Mouse (Mus musculus) kidney, adult 18-20 months (tissue): ENCODE data around the gene Baiap2l2.

Source experiments
- DNase-seq: peaks from one replicate; pipeline ENCODE4 v3.0.0; 2021

Gene Baiap2l2

DNA sequence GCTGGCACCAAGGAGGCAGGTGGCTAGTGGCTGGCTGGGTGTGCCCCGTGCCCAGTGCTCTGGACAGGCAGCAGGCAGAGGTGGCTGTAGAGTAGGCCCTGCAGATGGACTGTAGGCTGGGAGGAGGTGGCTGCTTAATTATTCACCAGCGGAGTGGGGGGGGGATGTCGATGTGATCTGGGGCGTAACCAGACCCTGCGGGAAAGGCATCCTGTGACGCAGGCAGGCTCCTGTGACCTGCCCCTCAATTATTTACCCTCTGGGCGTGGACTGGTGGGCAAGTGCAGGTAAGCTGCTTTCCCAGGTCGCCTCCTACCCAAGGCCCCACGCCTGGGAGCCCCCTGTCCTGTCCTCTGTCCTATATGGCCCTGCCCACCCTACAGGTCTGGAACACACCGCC lies at the start of gene Baiap2l2:
TSS of gene Baiap2l2 (minus strand) at position 139 of the 400 bp plus-strand sequence.
- DNase-seq, result peak; percentile 82

DNA sequence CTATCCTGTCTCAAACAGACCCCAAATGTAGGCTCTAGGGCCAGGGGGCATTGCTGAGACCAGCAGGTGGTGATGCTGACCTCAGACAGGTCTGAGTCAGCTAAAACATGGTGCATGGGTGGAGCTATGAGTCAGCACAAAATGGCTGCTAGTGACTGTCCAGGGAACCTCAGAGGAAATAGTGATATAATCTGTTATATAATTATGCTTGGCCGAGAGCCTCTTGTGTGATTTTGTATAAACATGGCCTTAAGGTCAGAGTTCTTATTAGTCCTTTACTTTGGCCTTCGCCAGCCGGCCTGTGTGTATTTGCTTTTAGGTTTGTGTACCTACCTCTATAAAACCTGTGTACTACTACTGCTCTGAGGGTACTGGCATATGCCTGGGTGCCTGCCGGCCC lies 48.1 kb upstream of the Baiap2l2 start:
- DNase-seq, result no peak

DNA sequence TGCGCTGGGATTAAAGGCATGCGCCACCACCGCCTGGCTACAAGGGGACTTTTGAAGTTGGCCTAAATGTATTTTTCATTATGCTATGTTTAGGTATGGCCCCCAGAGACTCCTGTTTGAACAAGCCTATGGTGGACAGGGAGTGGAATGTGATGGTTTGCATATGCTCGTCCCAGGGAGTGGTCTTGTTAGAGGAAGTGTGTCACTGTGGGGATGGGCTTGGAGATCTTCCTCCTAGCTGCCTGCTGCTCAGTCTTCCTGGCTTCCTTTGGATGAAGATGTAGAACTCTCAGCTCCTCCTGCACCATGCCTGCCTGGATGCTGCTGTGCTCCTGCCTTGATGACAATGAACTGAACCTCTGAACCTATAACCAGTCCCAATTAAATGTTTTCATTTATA lies 45.2 kb upstream of the Baiap2l2 start:
- no peak for DNase-seq

DNA sequence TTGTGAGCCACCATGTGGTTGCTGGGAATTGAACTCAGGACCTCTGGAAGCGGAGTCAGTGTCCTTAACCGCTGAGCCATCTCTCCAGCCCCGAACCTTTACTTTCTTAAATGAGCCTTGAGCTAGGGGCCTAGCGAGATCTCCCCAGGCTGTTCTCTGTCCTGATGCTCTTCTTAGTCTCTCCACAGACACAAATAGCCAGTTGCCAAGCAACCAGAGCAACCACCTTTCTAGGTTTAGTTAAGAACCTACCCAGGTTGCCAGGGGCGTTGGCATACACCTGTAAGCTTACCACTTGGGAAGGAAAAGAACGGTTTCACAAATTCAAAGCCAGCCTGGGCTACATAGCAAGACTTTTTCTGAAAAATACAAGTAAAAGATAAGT lies 44.6 kb upstream of the Baiap2l2 start:
- no peak for DNase-seq

DNA sequence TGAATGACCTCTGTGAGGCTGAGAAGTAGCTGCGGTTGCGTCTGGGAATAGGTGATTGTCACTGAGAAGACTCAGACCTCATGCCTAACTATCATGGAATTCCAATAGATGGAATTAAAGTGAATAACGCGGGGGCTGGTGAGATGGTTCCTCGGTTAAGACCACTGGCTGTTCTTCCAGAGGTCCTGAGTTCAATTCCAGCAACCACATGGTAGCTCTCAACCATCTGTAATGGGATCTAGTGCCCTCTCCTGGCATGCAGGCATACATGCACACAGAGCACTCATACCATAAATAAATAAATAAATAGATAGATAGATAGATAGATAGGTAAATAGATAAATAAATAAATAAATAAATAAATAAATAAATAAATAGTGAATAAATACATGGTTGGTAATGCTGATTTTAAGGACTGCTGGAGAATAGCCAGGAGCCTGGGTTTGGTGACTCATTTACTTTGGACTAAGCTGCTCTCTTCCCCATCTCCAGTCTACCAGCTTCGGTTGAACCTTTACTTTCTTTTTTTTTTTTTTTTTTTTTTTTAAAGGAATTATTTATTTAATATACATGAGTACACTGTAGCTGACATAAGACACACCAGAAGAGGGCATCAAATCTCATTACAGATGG lies 44.1 kb upstream of the Baiap2l2 start:
- DNase-seq, result no peak

DNA sequence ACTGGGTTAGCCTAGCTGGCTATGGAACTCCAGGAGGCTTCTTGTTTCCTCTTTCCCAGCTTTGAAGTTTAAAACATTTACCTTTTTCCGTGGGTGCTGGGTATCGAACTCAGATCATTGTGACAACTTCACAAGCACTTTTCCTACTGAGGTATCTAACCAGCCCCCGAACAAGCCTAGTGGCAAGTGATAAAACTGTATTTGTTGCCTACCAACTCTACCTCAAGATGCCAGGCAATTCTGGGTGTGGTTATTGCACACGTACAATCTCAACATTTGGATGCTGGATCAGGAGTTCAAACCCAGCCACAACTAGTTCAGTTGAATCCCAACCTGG lies 43.6 kb upstream of the Baiap2l2 start:
- no peak for DNase-seq

DNA sequence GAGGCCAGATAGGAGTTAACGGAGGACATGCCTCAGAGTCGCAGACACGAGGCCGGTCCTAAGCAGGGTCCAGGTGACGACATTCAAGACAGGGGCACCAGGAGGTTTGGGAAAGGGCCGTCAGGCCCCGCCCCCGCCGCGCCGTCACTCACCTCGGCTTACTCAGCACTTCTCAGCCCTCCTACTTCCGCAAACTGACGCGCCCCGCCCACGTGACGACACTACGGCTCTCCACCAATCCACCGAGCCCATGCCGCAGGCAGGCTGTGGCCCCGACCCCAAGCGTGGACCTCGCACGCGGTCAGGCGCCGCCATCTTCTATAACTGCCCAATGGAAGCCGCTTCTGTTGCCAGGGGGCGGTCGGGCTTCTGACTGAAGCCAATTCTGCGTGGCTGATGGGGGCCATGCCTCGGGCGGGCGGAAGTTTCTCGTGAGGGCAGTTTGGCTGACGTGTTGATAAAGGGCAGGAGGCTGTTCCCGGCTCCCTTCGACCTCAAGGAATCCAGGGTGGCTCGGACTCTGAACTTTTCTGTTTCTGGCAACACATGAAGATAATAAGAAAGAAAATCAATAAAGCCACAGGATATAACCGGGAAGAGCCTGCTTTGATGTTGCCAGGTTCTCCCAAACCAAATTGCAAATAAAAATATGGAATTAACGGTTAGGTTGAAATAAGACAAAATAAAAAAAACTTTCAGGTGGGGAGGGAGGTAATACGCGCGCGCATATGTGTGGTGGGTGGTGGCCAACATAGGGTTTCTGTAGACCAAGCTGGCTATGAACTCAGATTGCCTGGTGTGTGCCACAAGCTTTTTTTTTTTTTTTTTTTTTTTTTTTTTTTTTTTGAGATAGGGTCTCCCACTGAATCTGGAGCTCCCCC lies 43.0 kb upstream of the Baiap2l2 start, which contains the start of gene Pla2g6:
TSS of gene Pla2g6 (minus strand) at position 333 of the 881 bp plus-strand sequence.
- peak; percentile 98 for DNase-seq

DNA sequence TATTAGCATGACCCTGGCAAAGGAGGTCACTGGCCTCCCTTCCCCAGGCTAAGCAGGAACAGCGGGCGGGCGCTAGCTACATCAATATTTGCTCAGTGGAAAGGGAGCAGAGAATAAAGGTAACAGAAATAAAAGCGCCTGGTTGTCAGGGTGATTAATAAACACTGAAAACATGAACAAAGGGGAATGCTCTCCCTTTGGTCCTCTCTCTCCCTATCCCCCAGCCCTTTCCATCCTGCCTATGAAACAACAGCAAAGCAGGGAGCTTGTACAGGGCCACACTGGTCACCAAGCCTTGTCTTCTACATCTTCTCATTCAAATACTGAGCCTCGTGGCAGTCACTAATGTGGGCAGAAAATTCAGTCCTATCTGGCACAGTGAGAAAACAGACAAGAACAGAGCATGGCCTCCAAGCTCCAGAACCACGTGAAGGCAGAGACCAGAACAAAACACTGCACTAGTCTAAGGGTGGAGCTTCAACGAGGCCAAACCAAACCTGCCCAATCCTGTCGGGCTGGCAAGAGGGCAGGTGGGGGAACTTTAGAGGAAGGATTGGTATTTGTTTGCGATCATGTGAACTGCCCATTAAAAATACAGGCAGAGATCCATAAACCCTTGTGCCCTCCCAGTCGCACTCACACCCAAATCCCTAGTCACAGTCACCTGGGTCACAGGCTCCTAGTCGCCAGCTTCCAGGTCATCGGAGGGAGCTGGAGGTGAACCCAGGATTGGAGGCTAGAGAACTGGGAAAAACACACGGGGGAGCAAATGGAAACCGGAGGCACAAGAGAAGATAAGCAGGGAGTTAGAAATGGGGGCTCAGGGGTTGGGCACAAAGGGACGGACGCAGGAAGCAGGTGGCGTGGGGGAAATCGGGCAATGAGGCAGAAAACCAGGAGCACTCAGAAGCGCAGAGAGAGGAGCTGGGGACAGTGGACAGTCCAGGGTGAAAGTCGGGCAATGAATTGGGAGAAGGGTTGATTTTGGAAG lies 41.9 kb upstream of the Baiap2l2 start:
- DNase-seq, result peak; percentile 72

DNA sequence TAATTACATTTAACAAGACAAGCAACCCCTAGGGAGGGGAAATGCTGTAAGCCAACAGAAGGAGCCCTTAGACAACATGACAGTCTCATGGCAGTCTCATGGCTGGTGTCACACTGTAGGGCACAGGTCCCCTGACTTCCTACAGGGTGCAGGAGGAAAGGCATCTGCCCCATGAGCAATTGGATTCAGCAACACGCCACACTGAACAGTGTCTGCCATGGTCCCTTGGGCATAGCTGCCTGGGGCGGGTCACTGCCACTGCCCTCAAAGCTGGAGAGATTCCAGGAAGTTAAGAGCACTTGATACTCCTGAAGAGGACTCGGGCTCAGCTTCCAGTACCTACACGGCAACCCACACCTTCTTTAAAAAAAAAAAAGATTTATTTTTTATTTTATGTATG lies 40.9 kb upstream of the Baiap2l2 start:
- DNase-seq, result peak; percentile 34

DNA sequence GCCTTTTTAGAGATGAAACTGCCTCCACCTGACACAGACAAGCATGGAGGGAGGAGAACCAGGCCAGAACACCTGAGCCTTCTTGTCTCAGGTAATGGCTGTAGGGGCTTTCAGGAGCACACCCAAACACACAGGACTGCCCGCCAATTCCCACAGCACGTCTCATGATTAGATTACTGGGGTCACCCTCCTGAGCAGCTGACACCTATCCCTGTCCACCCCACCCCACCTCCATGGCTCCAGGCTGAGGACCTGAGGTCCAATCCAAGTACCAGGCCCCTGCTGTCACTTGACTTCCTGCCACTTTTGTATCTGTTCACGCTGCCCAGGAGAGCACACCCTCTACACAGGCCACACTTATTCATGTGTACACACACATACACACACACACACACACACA lies 40.4 kb upstream of the Baiap2l2 start:
- DNase-seq, result no peak

DNA sequence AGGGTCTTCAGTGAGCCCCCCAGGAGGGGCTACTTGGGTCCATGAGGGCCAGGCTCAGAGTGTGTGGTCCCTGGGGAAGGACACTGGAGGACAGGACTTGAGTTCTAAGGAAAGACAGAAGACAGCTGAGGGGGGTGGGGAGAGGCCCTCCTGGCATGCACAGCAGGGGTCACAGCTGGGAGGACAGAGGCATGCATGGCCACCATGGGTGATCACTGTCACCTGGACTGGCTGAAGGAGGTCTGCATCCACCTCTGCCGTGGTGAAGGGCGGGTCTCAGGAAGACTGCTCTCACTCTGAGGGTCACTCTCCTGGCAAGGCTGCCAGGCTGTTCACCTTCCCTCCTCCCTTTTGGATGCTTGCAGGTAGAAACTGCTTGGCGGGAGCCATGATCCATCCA lies 39.0 kb upstream of the Baiap2l2 start:
- DNase-seq, result no peak

DNA sequence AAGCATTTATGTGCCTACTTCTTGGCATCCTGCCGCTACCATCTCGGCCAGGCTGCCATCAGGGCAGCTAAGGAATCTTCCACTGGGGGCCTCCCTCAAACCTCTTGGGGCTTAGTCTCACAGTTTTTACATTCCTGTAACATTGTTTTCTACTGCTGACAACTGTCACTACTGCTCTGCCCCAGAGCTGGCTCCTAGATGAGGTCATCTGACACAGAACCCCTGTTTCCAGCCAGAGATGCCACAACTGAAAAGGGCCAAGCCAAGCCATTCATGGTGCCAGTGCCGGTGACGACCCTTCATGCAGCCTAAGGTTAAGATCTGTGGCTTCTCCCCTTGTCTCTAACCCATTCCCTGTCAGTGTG lies 38.4 kb upstream of the Baiap2l2 start:
- DNase-seq, result no peak

DNA sequence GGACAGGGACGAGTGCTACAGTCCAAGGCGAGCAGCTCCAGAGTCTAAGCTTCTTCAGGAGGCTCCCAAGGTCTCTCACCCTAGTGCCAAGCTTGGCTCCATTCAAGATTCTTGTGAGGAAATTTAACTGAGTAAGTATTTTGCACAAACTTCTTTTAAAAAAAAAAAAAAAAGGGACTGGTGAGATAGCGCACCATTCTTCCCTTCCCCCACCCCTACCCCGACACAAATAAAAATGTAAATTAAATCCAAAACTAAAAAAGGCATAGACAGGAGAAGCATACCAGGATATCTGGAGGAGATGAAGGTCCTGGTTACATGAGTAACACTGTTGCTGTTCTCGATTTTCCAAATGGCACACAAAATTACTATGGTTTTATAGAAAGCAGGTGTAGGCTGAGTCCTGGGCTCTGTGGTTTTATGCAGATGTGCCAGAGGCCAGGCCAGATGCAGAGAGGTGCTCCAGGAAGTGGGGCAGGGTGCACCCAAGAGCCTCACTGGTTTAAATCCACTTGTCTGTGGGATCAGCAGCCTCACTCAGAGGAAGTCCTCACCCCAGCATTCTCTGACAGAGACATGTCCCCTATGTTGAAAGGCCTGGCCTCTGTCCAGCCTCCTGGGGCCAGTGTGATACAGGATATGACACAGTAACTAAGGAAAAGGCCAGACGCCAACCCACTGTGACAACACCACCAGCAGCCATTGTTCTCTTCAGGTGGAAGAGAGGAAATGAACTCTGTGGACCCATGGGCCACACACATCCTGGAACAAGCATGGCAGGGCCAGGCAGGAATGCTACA lies 37.9 kb upstream of the Baiap2l2 start:
- peak; percentile 79 for DNase-seq

DNA sequence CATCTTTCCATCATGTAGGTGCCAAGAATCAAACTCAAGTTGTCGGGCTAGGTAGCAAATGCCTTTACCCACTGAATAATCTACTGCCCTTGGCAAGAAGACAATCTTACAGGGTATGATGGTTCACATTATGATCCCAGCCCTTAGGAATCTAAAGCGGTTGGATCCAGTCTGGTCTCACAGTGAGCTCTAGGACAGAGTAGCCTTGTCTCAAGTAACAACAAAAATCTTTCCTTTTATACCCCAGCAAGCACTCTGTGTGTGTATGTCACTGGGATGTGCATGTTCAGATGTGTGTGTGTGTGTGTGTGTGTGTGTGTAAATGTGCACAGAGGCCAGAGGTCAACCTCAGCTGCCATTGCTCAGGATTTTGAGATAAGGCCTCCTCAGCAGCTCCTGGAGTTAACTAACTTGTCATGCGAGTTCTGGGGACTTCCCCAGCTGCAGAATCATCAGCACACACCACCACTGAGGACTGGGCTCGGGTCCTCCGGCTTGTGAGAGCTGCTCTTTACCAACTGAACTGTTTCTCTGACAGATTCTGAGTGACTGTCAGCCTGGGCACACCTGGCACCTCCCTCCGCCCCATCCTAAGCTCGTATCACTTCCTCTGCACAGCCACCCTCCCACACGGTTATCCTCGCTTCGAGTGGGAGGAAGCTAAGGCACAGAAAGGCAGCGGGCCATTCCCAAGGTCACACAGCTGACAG lies 37.1 kb upstream of the Baiap2l2 start:
- DNase-seq, result no peak

DNA sequence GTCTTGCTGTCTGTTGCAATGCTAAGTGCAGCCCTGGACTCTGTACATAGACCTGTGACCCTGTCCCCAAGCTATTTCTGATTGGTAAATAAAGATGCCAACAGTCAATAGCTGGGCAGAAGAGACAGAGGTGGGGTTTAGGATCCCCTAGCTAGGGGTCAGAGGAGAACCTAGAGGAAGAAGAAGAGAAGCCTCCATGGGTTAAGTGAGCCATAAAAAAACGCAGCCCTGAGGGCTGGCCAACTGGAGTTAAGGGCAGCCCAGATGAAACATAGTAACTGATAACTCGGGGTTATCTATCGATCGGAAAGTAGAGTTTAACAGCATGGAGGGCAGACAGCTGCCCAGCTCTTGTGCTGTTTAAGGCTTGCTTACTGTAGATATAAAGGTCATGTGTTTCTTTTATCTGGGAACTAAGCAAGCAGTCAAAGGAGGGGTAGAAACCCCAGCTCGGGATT lies 36.4 kb upstream of the Baiap2l2 start:
- DNase-seq, result no peak

DNA sequence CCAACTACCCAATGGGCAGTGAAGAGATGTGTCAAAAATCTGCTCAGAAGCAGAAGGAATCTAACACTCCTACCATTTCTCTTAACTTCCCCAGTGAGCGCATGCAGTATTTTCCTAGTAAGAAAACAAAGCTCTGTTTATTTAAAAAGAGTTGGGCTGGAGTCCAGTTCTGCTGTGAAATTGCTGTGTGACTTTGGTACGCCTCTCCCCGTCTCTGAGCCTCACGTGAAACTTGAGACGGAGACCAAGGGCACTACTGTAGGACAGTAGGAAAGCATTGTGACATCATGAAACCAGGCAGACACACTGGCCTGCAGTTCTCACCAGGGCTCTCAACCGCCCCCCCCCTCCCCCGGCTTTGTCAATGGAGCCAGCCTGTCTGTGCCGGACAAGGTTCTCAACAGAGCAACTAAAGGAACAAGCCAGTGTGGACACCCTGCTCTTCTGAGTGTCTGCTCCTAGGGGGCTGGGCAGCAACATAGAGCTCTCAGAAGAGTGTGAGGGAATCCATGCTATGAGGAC lies 28.6 kb upstream of the Baiap2l2 start:
- DNase-seq, result no peak

DNA sequence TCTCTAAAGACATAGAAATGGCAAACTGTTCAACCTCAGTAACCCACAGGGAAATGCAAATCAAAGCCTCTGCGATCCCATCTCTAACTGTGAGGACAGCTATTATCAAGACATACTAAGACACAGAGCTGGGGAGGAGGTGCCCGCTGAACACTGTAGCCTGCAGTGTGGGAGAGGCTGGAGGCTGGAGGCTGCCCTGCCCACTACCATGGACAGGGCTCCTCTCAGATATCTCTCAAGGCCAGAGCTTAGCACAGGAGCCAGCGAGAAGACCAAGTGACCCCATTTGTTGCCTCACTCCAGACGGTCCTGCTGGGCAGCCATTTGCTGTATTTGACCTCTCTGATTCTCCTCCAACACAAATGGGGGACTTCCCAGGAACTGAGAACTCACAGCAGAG lies 22.5 kb upstream of the Baiap2l2 start:
- no peak for DNase-seq

DNA sequence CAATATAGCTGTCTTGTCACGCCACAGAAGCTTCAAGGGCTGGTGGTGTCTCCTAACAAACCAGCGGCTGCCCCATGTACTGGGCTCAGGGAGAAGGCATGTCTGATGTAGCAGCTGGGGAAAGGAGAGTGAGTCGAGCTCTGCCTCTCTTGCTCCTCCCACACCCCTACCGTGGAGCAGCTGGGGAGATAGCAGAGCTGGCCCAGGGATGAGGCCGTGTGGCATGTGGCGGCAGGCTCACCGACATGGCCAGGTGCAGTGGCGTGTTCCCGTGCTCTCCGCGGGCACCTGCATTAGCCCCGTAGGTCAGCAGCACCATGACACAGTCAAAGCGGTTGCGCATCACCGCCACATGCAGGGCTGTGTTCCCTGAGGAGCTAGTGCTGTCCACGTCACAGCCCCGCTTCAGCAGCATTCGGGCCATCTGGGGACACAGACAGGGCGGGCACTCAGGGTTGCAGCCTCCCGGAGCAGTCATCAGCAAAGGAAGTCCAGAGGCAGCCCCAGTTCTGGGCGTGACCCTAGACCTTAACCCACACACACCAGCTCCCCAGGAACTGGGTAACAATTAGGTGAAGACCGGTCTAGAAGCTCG lies 20.8 kb upstream of the Baiap2l2 start:
- no peak for DNase-seq

DNA sequence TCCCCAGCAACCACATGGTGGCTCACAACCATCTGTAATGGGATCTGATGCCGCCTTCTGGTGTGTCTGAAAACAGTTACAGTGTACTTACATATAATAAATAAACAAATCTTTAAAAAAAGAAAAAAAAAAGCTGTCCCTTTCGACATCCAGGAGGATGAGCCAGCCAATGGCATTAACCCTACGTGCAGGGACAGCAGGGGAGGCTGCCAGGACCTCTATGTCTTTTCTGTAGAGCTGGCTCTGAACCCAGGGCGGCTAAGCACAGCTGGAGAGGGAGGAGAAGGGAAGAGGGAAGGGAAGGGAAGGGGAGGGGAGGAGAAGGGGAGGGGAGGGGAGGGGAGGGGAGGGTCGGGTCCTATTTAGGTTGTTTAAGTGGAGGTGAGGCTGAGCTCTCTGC lies 19.5 kb upstream of the Baiap2l2 start:
- DNase-seq, result no peak

DNA sequence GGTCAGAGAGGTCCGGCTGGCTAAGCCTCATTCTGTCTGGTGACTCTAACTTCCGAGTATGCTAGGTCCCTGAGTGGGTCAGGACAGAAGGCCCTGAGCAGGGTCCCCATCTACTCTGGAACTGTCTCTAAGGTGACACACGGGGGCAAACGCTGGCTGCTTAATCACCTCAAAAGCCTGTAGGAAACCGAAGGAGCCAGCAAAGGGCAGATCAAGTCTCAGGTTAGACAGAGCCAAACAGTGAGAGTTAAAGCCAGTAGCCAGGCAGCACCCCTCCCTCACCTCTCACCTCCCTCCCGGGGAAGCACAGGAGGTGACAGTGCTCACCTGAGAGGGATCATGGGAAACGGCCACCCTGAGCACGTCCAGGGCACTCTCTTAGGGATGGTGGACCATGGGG lies 18.4 kb upstream of the Baiap2l2 start:
- DNase-seq, result no peak

DNA sequence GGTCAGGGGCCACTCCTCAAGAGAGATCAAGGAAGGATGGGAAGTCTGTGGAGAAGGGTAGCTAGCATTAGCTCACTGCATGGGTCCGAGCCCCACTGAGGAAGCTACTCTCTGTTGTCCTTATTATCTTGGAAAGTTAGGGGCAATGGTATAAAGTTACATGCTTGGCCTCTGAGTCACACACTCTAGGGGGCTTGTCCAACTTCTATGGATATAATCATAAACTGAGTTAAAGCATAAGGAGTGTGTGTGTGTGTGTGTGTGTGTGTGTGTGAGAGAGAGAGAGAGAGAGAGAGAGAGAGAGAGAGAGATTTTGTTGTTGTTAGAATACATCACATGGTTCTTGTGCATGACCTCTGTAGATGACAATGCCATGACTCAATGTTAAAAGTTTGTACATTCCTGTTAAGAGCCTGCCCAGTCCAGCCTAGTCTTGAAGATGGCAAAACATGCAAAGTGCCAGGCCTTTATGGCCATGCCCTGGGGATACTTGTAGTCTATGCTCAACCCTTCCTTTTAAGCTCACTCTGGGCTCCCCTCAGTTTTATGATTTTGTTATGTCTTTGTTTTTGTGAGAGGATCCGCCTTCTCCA lies 14.3 kb upstream of the Baiap2l2 start:
- no peak for DNase-seq
